Comparison of ENCODE assay signal across 16 mouse cellular contexts in genomic region chr1:25526976-25527375, GRCm38 (mm10).
DNase-seq lines count a peak whose midpoint lies in the region; ATAC-seq and TF ChIP-seq lines count a peak whose summit lies in the region.
"Had no signal": no experiment of that assay in that cellular context is flagged by ENCODE, and none has a peak within 500 bp of the region (broad histone marks: within the 10 kb centered on the region; RNA-seq: fewer than 3 reads in every experiment).

No protein-coding gene starts in this region.

- TF ChIP-seq CTCF in forebrain, postnatal 0 days (IDR thresholded peaks at IDR 0.05; ENCODE audit: low read depth) = peak; percentile 55
- peak; percentile 73 for TF ChIP-seq CTCF in layer of hippocampus, adult 2 months (conservative IDR thresholded peaks at IDR 0.05)

- 58% methylated on average over 4 of the region's 4 CpGs for WGBS in forebrain, postnatal 0 days
- 68% methylated on average over 4 of the region's 4 CpGs for WGBS in forebrain, embryonic 13.5 days

- H3K36me3 ChIP-seq in forebrain, postnatal 0 days (ENCODE audit: insufficient read depth) = 0 out of 2 replicates have a peak, but pooled peaks cover 2% of the 10 kb centered on the region
- H3K36me3 ChIP-seq in forebrain, embryonic 13.5 days (ENCODE audit: poor library complexity, severe bottlenecking) = 0 out of 2 replicates have a peak, but pooled peaks cover 8% of the 10 kb centered on the region
- H3K36me3 ChIP-seq: heart, embryonic 13.5 days; kidney, embryonic 15.5 days; liver, embryonic 12.5 days; stomach, embryonic 15.5 days had no signal

- H3K4me2 ChIP-seq in forebrain, postnatal 0 days (ENCODE audit: low read depth) = no peak overlapping the region
- H3K4me2 ChIP-seq in forebrain, embryonic 13.5 days = no peak overlapping the region
- H3K4me2 ChIP-seq: heart, embryonic 13.5 days; kidney, embryonic 15.5 days; liver, embryonic 12.5 days; neural tube, embryonic 13.5 days; stomach, embryonic 15.5 days had no signal

- no peak overlapping the region for H3K9ac ChIP-seq in forebrain, postnatal 0 days
- H3K9ac ChIP-seq in forebrain, embryonic 13.5 days = no peak overlapping the region
- H3K9ac ChIP-seq: heart, embryonic 13.5 days; kidney, embryonic 15.5 days; liver, embryonic 12.5 days; neural tube, embryonic 13.5 days; stomach, embryonic 15.5 days had no signal

- no peaks in the 10 kb centered on the region for H3K4me1 ChIP-seq in forebrain, postnatal 0 days (ENCODE audit: insufficient read depth)
- no peaks in the 10 kb centered on the region for H3K4me1 ChIP-seq in forebrain, embryonic 13.5 days
- H3K4me1 ChIP-seq: heart, embryonic 13.5 days; kidney, embryonic 15.5 days; liver, embryonic 12.5 days; neural tube, embryonic 13.5 days; stomach, embryonic 15.5 days had no signal

- no peak overlapping the region for H3K4me3 ChIP-seq in forebrain, postnatal 0 days (ENCODE audit: low read depth, low read length)
- H3K4me3 ChIP-seq in forebrain, embryonic 13.5 days = no peak overlapping the region
- H3K4me3 ChIP-seq in layer of hippocampus, adult 2 months = no peak overlapping the region
- H3K4me3 ChIP-seq: heart, embryonic 13.5 days; kidney, embryonic 15.5 days; liver, embryonic 12.5 days; neural tube, embryonic 13.5 days; stomach, embryonic 15.5 days had no signal

- no peak for ATAC-seq in forebrain, postnatal 0 days
- ATAC-seq in forebrain, embryonic 13.5 days = no peak
- ATAC-seq: liver, embryonic 12.5 days had no signal

- no peaks in the 10 kb centered on the region for H3K27me3 ChIP-seq in forebrain, postnatal 0 days (ENCODE audit: insufficient read depth, low read length)
- H3K27me3 ChIP-seq in forebrain, embryonic 13.5 days = no peaks in the 10 kb centered on the region
- H3K27me3 ChIP-seq: heart, embryonic 13.5 days; kidney, embryonic 15.5 days; liver, embryonic 12.5 days; neural tube, embryonic 13.5 days; stomach, embryonic 15.5 days had no signal

- no peak overlapping the region for H3K27ac ChIP-seq in forebrain, postnatal 0 days (ENCODE audit: low read depth, low read length)
- H3K27ac ChIP-seq in forebrain, embryonic 13.5 days = no peak overlapping the region
- no peak overlapping the region for H3K27ac ChIP-seq in layer of hippocampus, adult 2 months
- H3K27ac ChIP-seq: heart, embryonic 13.5 days; kidney, embryonic 15.5 days; liver, embryonic 12.5 days; neural tube, embryonic 13.5 days; stomach, embryonic 15.5 days had no signal

- DNase-seq in forebrain, postnatal 0 days = peak; percentile 48
- no peak for DNase-seq in layer of hippocampus, adult 2 months (ENCODE audit: low spot score in 2 of 2)
- DNase-seq in layer of hippocampus, adult 8-10 months (ENCODE audit: low spot score in 2 of 2) = no peak
- DNase-seq in 416B (ENCODE audit: low read depth) (peak; percentile 8), MN1 (ENCODE audit: low spot score) (peak; percentile 66)
- no peak for DNase-seq in adrenal gland, adult 8-10 months
- DNase-seq: adrenal gland, postnatal 25 days; layer of hippocampus, adult 9-11 months; lung, postnatal 14 days; thymus, postnatal 14 days had no signal

- H3K9me3 ChIP-seq in forebrain, postnatal 0 days (ENCODE audit: low read length) = no peaks in the 10 kb centered on the region
- no peaks in the 10 kb centered on the region for H3K9me3 ChIP-seq in forebrain, embryonic 13.5 days (replicated peaks)
- H3K9me3 ChIP-seq: heart, embryonic 13.5 days; kidney, embryonic 15.5 days; liver, embryonic 12.5 days; neural tube, embryonic 13.5 days; stomach, embryonic 15.5 days had no signal

Comparison
In these comparisons a context has a peak if more than half of its experiments do, and no peak if none do; other contexts are left out.
1. DNase-seq: peak in forebrain, postnatal 0 days (single experiment), 416B (single experiment) and MN1 (single experiment); none in layer of hippocampus, adult 2 months (0 of 2), layer of hippocampus, adult 8-10 months (0 of 2) and adrenal gland, adult 8-10 months (single experiment).